Mouse (Mus musculus): ENCODE data around the gene Dtx3l.

DNA sequence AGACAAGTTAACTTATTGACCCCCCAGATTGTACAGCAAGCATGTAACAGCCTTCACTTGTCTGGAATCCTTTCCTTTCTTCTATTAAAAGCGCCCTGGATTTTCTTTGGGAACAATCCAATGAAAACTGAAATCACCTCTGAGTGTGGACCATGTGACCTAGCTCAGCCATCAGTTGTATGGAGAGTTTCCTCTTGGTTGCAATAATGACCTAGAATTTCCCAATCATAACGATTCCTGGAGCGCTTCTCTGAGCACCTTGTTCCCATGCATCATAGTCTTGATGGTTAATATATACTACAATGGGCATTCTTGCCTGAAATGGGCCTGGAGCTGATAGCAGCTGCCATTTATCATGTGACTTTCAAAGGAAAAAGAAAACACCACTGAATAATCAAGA is 38.4 kb downstream of the Dtx3l start:
- TF ChIP-seq CTCF (IDR thresholded peaks at IDR 0.05; ENCODE audit: insufficient read depth, low read depth, low read length) (no peak), POLR2A (IDR thresholded peaks at IDR 0.05; ENCODE audit: insufficient read depth, low read depth, low read length) (no peak)
